Mouse (Mus musculus): ENCODE measurements at regions not wholly inside any gene's neighbourhood (a gene's known extent, or its start where the extent isn't known, plus 50 kb on each side); places are given as distances from the start of the nearest gene placed in this dataset.

DNA sequence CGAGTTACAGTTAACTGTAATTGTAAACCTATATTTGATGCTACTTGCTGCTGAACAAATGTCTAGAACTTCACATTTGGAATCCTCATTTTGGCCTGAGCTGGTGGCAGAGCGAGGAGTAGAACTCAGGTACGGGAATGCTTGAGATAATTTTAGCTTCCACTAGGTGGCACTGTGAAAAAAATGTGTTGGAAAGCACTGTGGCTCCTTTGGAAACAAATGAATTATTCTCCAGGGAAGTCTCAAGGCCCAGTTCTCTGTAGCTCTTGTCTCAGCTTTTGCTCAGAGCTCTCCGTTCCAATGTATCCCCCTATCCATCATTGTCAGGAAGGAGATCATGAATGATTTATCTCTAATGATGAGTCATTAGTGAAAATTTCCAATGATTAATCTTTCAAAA, 114.7 kb upstream of the Kcna4 start:
- H3K27me3 ChIP-seq (ENCODE audit: control insufficient read depth, insufficient read depth, low read length): no peaks in the 10 kb centered on the region
- H3K27ac ChIP-seq (ENCODE audit: low read length): no peak overlapping the region
- ATAC-seq (ENCODE audit: insufficient number of reproducible peaks, insufficient read depth, low FRiP score, low read depth): no peak
- H3K4me2 ChIP-seq (replicated peaks; ENCODE audit: low read depth, low read length): no peak overlapping the region
- no peaks in the 10 kb centered on the region for H3K9me3 ChIP-seq (ENCODE audit: control insufficient read depth, low read depth, low read length)
- WGBS: 46% methylated on average over 4 of the region's 4 CpGs
- no peak overlapping the region for H3K4me3 ChIP-seq (ENCODE audit: low read depth, low read length)
- no peaks in the 10 kb centered on the region for H3K4me1 ChIP-seq (ENCODE audit: control insufficient read depth, insufficient read depth, low read length)
- H3K9ac ChIP-seq (replicated peaks; ENCODE audit: low read depth, low read length): no peak overlapping the region
- no peaks in the 10 kb centered on the region for H3K36me3 ChIP-seq (ENCODE audit: control insufficient read depth, insufficient read depth, low read length)

DNA sequence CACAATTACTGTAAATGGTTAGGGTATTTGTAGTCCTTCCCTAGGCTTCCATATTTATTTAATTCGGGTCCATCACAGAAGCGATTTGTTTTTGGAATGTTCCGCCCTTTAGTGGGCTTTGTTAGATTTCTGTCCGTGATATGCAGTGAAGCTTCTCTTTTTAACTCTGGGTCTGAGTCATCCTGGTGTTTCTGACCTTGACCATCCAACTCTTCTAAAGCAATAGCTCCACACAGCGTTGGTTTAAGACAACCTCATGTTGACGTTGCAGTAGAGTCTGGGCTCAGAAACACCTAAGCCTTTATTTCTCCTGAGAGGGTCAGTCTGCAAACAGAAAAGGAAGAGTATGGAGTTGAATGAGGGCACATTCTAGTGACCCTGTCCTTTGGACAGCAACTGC, 107.4 kb upstream of the Kcna4 start:
- Histone ChIP-seq H3K9me3 (ENCODE audit: control insufficient read depth, low read depth, low read length) (no peaks in the 10 kb centered on the region), H3K9ac (replicated peaks; ENCODE audit: low read depth, low read length) (no peak overlapping the region), H3K36me3 (ENCODE audit: control insufficient read depth, insufficient read depth, low read length) (no peaks in the 10 kb centered on the region), H3K4me1 (ENCODE audit: control insufficient read depth, insufficient read depth, low read length) (no peaks in the 10 kb centered on the region), H3K4me2 (replicated peaks; ENCODE audit: low read depth, low read length) (no peak overlapping the region), H3K27me3 (ENCODE audit: control insufficient read depth, insufficient read depth, low read length) (no peaks in the 10 kb centered on the region), H3K27ac (ENCODE audit: low read length) (no peak overlapping the region), H3K4me3 (ENCODE audit: low read depth, low read length) (no peak overlapping the region)
- 85% methylated on average over 6 of the region's 6 CpGs for WGBS
- no peak for ATAC-seq (ENCODE audit: insufficient number of reproducible peaks, insufficient read depth, low FRiP score, low read depth)

DNA sequence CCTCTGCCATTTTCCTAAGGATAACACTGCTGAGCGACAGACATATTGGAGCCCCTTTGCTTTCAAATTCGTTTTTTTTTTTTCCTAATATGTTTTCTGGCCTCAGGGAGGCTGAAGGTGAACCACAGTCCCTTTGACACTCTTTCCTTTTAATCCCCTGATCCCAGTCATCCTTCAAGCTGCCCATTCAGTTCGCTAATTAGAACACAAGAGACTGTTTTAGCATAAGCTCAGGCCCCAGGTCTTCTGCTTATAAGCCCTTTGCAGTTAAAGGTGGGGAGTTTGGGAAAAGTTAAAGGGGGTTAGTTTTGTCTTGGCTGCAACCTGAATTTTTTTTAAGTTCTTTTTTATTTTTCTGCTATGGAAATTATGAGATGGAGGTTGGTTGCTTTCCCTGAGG, 105.6 kb upstream of the Kcna4 start:
- Histone ChIP-seq H3K4me1 (ENCODE audit: control insufficient read depth, insufficient read depth, low read length) (no peaks in the 10 kb centered on the region), H3K9me3 (ENCODE audit: control insufficient read depth, low read depth, low read length) (no peaks in the 10 kb centered on the region), H3K4me2 (replicated peaks; ENCODE audit: low read depth, low read length) (no peak overlapping the region), H3K36me3 (ENCODE audit: control insufficient read depth, insufficient read depth, low read length) (no peaks in the 10 kb centered on the region), H3K27me3 (ENCODE audit: control insufficient read depth, insufficient read depth, low read length) (no peaks in the 10 kb centered on the region), H3K27ac (ENCODE audit: low read length) (no peak overlapping the region), H3K9ac (replicated peaks; ENCODE audit: low read depth, low read length) (no peak overlapping the region), H3K4me3 (ENCODE audit: low read depth, low read length) (no peak overlapping the region)
- no peak for ATAC-seq (ENCODE audit: insufficient number of reproducible peaks, insufficient read depth, low FRiP score, low read depth)
- whole genome bisulfite sequencing: 52% methylated on average over 3 of the region's 3 CpGs

DNA sequence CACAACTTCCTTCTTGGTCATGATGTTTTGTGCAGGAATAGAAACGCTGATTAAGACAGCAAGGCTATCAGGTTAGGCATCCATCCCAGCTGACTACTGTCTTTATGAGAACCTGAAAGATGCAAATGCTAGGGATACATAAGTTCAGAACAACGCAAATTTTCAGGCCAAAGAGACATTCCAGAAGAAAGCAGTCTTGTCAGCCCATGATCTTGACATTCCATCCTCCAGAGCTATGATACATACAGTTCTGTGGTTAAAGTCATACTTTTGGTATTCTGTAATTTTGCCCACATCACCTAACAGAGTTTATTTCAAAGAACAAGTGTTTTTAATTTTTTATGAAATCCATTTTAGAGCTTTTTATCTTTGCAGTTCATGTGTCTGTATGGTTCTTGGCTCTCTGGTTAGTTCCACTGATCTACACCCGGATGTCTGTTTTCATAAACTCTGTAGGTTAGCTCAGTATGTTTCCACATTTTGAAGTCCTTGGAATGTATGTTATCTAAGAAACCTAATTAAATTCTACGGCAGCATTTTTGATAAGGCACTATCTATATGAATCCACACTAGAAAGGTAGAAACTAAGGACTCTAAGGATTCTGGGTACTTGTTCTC, 88.5 kb upstream of the Kcna4 start:
- H3K4me1 ChIP-seq (ENCODE audit: control insufficient read depth, insufficient read depth, low read length): no peaks in the 10 kb centered on the region
- 85% methylated on average over 4 of the region's 4 CpGs for WGBS
- ATAC-seq (ENCODE audit: insufficient number of reproducible peaks, insufficient read depth, low FRiP score, low read depth): no peak

DNA sequence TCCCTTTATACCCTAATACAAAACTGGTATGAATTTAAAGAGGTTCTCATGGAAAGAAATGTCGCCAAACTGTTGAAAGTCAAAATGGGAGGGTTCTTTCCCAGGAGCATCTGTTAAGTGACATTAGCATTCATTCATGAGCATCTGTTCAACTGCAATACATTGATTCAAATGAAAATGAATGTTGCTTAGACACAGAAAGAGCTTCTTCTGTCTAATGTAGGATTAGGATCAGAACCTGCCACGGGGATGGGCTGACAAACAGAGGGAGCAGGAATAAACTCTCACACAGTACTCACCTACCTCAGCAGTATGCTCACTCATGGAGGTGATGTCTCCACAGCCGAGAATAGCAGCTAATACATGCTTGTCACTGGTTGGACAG, 88.0 kb upstream of the Kcna4 start:
- Histone ChIP-seq H3K9me3 (ENCODE audit: control insufficient read depth, low read depth, low read length) (no peaks in the 10 kb centered on the region), H3K27ac (ENCODE audit: low read length) (no peak overlapping the region), H3K9ac (replicated peaks; ENCODE audit: low read depth, low read length) (no peak overlapping the region), H3K4me1 (ENCODE audit: control insufficient read depth, insufficient read depth, low read length) (no peaks in the 10 kb centered on the region), H3K36me3 (ENCODE audit: control insufficient read depth, insufficient read depth, low read length) (no peaks in the 10 kb centered on the region), H3K27me3 (ENCODE audit: control insufficient read depth, insufficient read depth, low read length) (no peaks in the 10 kb centered on the region), H3K4me3 (ENCODE audit: low read depth, low read length) (no peak overlapping the region), H3K4me2 (replicated peaks; ENCODE audit: low read depth, low read length) (no peak overlapping the region)
- ATAC-seq (ENCODE audit: insufficient number of reproducible peaks, insufficient read depth, low FRiP score, low read depth): no peak
- 75% methylated on average over 3 of the region's 3 CpGs for WGBS

More for the DNA sequence above, 88.5 kb upstream of the Kcna4 start:
- Histone ChIP-seq H3K27me3 (ENCODE audit: control insufficient read depth, insufficient read depth, low read length) (no peaks in the 10 kb centered on the region), H3K9me3 (ENCODE audit: control insufficient read depth, low read depth, low read length) (no peaks in the 10 kb centered on the region), H3K36me3 (ENCODE audit: control insufficient read depth, insufficient read depth, low read length) (no peaks in the 10 kb centered on the region), H3K9ac (replicated peaks; ENCODE audit: low read depth, low read length) (no peak overlapping the region), H3K4me3 (ENCODE audit: low read depth, low read length) (no peak overlapping the region), H3K4me2 (replicated peaks; ENCODE audit: low read depth, low read length) (no peak overlapping the region), H3K27ac (ENCODE audit: low read length) (no peak overlapping the region)

DNA sequence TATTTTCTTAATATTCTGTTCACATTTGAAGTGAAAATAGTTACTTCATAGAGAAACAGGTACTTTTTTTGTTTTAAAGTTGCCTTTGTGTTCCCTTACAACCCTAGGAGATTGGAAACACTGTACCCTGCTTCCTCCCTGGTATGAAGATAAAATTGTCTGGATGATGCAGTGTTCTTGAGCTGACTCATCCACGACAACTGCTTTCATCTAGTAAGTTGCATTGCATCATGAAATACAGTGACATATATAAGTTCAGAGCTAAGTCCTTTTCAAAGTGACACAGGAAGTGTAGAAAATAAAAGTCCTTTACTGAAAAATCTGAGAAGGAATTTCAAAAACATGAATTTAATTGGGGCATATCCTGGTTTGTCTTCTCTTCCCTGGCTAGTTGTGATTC, 68.9 kb upstream of the Kcna4 start:
- 68% methylated on average over 1 of the region's 1 CpGs for WGBS
- Histone ChIP-seq H3K4me2 (replicated peaks; ENCODE audit: low read depth, low read length) (no peak overlapping the region), H3K9me3 (ENCODE audit: control insufficient read depth, low read depth, low read length) (no peaks in the 10 kb centered on the region), H3K9ac (replicated peaks; ENCODE audit: low read depth, low read length) (no peak overlapping the region), H3K27me3 (ENCODE audit: control insufficient read depth, insufficient read depth, low read length) (no peaks in the 10 kb centered on the region), H3K4me3 (ENCODE audit: low read depth, low read length) (no peak overlapping the region), H3K36me3 (ENCODE audit: control insufficient read depth, insufficient read depth, low read length) (no peaks in the 10 kb centered on the region), H3K27ac (ENCODE audit: low read length) (no peak overlapping the region), H3K4me1 (ENCODE audit: control insufficient read depth, insufficient read depth, low read length) (no peaks in the 10 kb centered on the region)
- no peak for ATAC-seq (ENCODE audit: insufficient number of reproducible peaks, insufficient read depth, low FRiP score, low read depth)

DNA sequence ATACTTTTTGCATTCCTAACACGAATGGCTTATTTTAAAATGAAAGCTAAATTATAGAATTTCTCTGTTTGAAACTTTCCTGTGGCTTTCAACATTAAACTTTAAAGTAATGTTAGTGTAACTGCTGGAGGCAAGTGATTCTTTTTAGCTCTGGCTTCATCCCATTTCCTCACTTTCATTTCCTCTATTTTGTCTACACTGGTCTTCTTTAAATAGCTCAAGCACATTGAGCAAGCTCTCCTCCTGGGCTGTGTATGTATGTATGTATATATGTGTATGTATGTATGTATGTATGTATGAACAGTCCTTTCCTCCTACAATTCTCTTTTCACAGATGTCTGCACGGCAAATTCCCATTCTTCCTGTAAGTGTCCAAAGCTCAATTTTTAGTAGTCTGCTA, 65.8 kb upstream of the Kcna4 start:
- no peak for ATAC-seq (ENCODE audit: insufficient number of reproducible peaks, insufficient read depth, low FRiP score, low read depth)
- Histone ChIP-seq H3K9me3 (ENCODE audit: control insufficient read depth, low read depth, low read length) (no peaks in the 10 kb centered on the region), H3K4me1 (ENCODE audit: control insufficient read depth, insufficient read depth, low read length) (no peaks in the 10 kb centered on the region), H3K36me3 (ENCODE audit: control insufficient read depth, insufficient read depth, low read length) (no peaks in the 10 kb centered on the region), H3K9ac (replicated peaks; ENCODE audit: low read depth, low read length) (no peak overlapping the region), H3K4me3 (ENCODE audit: low read depth, low read length) (no peak overlapping the region), H3K4me2 (replicated peaks; ENCODE audit: low read depth, low read length) (no peak overlapping the region), H3K27me3 (ENCODE audit: control insufficient read depth, insufficient read depth, low read length) (no peaks in the 10 kb centered on the region), H3K27ac (ENCODE audit: low read length) (no peak overlapping the region)
- whole genome bisulfite sequencing: 69% methylated on average over 2 of the region's 2 CpGs

DNA sequence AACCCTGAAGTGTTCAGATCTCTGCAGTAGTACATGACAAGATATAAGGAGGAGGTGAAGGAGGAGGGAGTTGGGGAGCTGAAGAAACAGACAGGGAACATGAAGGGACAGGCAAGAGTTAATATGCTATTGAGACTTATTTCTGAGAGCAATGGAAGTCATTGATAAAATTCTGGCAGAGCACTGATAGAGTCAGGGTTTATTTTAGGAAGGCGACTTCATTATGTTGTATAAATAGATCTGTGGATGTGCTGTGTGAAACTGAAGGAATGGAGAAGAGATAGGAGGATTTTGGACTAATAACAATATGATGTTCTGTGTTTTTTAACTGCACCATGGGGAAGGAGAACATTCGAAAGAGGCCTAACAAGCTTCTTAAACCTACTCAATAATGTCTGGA, 63.0 kb upstream of the Kcna4 start:
- no peak for ATAC-seq (ENCODE audit: insufficient number of reproducible peaks, insufficient read depth, low FRiP score, low read depth)
- 70% methylated on average over 2 of the region's 2 CpGs for WGBS

DNA sequence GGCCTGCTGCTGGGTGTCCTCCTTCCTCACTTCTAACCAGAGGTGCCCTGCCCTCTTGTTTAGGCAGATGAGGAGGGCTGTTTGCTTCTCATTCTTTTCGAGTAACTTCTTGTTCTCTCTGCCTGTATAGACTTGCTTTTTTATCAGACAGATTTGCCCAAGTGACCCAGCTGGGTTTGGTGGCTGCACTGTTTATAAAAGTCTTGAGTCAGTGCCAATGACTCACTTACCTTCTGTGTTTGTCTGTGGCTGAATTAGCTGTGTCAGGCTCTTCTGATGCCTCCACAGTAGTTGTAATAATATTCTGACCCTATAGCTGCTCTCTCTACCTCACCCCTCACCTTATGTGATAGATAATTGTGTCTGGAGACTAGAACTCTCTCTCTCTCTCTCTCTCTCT, 62.2 kb upstream of the Kcna4 start:
- Histone ChIP-seq H3K27ac (ENCODE audit: low read length) (no peak overlapping the region), H3K36me3 (ENCODE audit: control insufficient read depth, insufficient read depth, low read length) (no peaks in the 10 kb centered on the region), H3K4me2 (replicated peaks; ENCODE audit: low read depth, low read length) (no peak overlapping the region), H3K4me3 (ENCODE audit: low read depth, low read length) (no peak overlapping the region), H3K9ac (replicated peaks; ENCODE audit: low read depth, low read length) (no peak overlapping the region), H3K27me3 (ENCODE audit: control insufficient read depth, insufficient read depth, low read length) (no peaks in the 10 kb centered on the region), H3K9me3 (ENCODE audit: control insufficient read depth, low read depth, low read length) (no peaks in the 10 kb centered on the region), H3K4me1 (ENCODE audit: control insufficient read depth, insufficient read depth, low read length) (no peaks in the 10 kb centered on the region)
- ATAC-seq (ENCODE audit: insufficient number of reproducible peaks, insufficient read depth, low FRiP score, low read depth): peak; percentile 54; the same call in 1 of the 2 replicates
- WGBS: 15% methylated on average over 1 of the region's 1 CpGs

More for the DNA sequence above, 63.0 kb upstream of the Kcna4 start:
- H3K27ac ChIP-seq (ENCODE audit: low read length): no peak overlapping the region
- H3K9me3 ChIP-seq (ENCODE audit: control insufficient read depth, low read depth, low read length): no peaks in the 10 kb centered on the region
- H3K9ac ChIP-seq (replicated peaks; ENCODE audit: low read depth, low read length): no peak overlapping the region
- H3K27me3 ChIP-seq (ENCODE audit: control insufficient read depth, insufficient read depth, low read length): no peaks in the 10 kb centered on the region
- H3K36me3 ChIP-seq (ENCODE audit: control insufficient read depth, insufficient read depth, low read length): no peaks in the 10 kb centered on the region
- H3K4me2 ChIP-seq (replicated peaks; ENCODE audit: low read depth, low read length): no peak overlapping the region
- no peak overlapping the region for H3K4me3 ChIP-seq (ENCODE audit: low read depth, low read length)
- no peaks in the 10 kb centered on the region for H3K4me1 ChIP-seq (ENCODE audit: control insufficient read depth, insufficient read depth, low read length)

All from stomach, embryonic 14.5 days (tissue).